Mouse (Mus musculus): Measurements from ENCODE around the gene Adrm1.

DNA sequence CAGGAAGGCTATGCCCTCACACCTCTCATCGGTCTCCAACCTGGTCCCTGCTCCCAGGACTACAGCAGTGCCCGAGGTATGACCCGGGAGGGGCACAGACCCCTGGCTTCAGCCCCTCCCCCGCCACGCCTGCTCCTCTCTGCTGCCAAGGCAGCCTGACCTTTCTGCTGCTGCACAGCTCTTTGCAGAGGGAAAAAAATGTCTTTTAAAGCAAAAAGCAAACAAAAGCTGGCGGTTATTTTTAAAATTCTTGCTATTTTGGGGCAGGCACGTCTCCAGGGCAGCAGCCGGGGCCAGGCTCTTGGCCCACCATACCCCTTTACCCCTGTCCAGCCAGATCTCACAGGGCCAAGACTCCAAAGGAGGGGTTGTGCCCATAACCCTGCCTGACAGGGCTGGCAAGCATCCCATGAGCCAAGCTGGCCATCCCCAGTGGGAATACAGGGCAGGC lies 43.8 kb downstream of the Adrm1 start:
- no peak for TF ChIP-seq MAFK (IDR thresholded peaks at IDR 0.05; ENCODE audit: insufficient read depth, low read depth, low read length)
- TF ChIP-seq ZNF384 (IDR thresholded peaks at IDR 0.05; ENCODE audit: low read depth, low read length), result no peak
- no peak for TF ChIP-seq HCFC1 (IDR thresholded peaks at IDR 0.05; ENCODE audit: borderline replicate concordance, insufficient read depth, low read length)
